In genomic region chr16:94260938-94261630, GRCm38 (mm10) we compare ENCODE assay signal across 13 mouse cellular contexts.
"Had no signal": no experiment of that assay in that cellular context is flagged by ENCODE, and none has a peak within 500 bp of the region (broad histone marks: within the 10 kb centered on the region; RNA-seq: fewer than 3 reads in every experiment).

No protein-coding gene starts in this region.

- H3K27ac ChIP-seq: kidney, postnatal 0 days; left cerebral cortex, adult 2 months; liver, embryonic 13.5 days; lung, embryonic 15.5 days had no signal

- H3K9me3 ChIP-seq: liver, embryonic 13.5 days; lung, embryonic 15.5 days had no signal

- H3K4me1 ChIP-seq: liver, embryonic 13.5 days had no signal

- H3K4me2 ChIP-seq: liver, embryonic 13.5 days; lung, embryonic 15.5 days; midbrain, embryonic 11.5 days had no signal

- H3K9ac ChIP-seq: liver, embryonic 13.5 days; lung, embryonic 15.5 days had no signal

- H3K36me3 ChIP-seq: liver, embryonic 13.5 days; lung, embryonic 15.5 days had no signal

- H3K4me3 ChIP-seq: left cerebral cortex, adult 2 months; liver, embryonic 13.5 days; lung, embryonic 15.5 days had no signal

- DNase-seq: kidney, adult 2 months; layer of hippocampus, postnatal 36 days; liver, embryonic 13.5 days; lung, postnatal 10 days; midbrain, embryonic 14.5 days; spleen, adult 18-20 months; thymus, adult 2 months; thymus, postnatal 25 days had no signal

- ATAC-seq: intestine, postnatal 0 days had no signal

- H3K27me3 ChIP-seq: liver, embryonic 13.5 days; lung, embryonic 15.5 days had no signal
